Mouse (Mus musculus) ES-Bruce4 (cell line): Measurements from ENCODE around the gene Tmem252. TPM values are rescaled to one million over a fixed set of nuclear protein-coding genes. Genes with fewer than 3 reads are reported as not detected.

Experiments used
- H3K27ac ChIP-seq: 2 replicates; pipeline ENCODE4 v1.5.1; 2012; ENCODE audit warnings: low read length, inconsistent platforms; ENCODE audit not compliant: insufficient read depth
- H3K27me3 ChIP-seq: 2 replicates; pipeline ENCODE4 v1.6.1; 2012; ENCODE audit warnings: mild to moderate bottlenecking, low read length, inconsistent platforms; ENCODE audit not compliant: control insufficient read depth, poor library complexity, insufficient read depth, severe bottlenecking
- H3K36me3 ChIP-seq: 2 replicates; pipeline ENCODE4 v1.6.1; 2012; ENCODE audit warnings: inconsistent platforms, mild to moderate bottlenecking, low read length, moderate library complexity; ENCODE audit not compliant: control insufficient read depth, poor library complexity, insufficient read depth, severe bottlenecking
- H3K4me1 ChIP-seq: one replicate; pipeline ENCODE4 v1.8.1; 2011; ENCODE audit warnings: low read length; ENCODE audit not compliant: control insufficient read depth, insufficient read depth
- H3K4me3 ChIP-seq: 2 replicates; pipeline ENCODE4 v1.5.1; 2011; ENCODE audit warnings: low read depth, mild to moderate bottlenecking, low read length
- H3K9ac ChIP-seq: 2 replicates; pipeline ENCODE4 v1.6.1; 2012; ENCODE audit warnings: low read depth, mild to moderate bottlenecking, inconsistent platforms; ENCODE audit not compliant: poor library complexity, severe bottlenecking
- H3K9me3 ChIP-seq: replicated peaks from 2 replicates; pipeline ENCODE4 v1.6.1; 2012; ENCODE audit warnings: mild to moderate bottlenecking, low read length, inconsistent platforms; ENCODE audit not compliant: control insufficient read depth, poor library complexity, insufficient read depth, severe bottlenecking
- CTCF ChIP-seq: IDR thresholded peaks from one replicate; pipeline ENCODE4 v1.8.1; 2011; ENCODE audit warnings: low read depth, low read length
- EP300 ChIP-seq: IDR thresholded peaks from 2 replicates; pipeline ENCODE4 v1.6.1; 2011; ENCODE audit warnings: low read depth, low read length; ENCODE audit not compliant: insufficient read depth
- POLR2A ChIP-seq: IDR thresholded peaks from one replicate; pipeline ENCODE4 v1.8.1; 2011; ENCODE audit warnings: low read length; ENCODE audit not compliant: insufficient read depth
- polyA plus RNA-seq: library from polyadenylated mRNA; stranded (reverse); fragments of >200 nt; gene quantifications from 2 replicates; pipeline ENCODE4 v1.2.4, GENCODE M21; 2011; ENCODE audit warnings: low read depth; ENCODE audit not compliant: missing spikeins, insufficient read depth, insufficient read length

Gene Tmem252
- polyA plus RNA-seq, 1 experiment: not detected

DNA sequence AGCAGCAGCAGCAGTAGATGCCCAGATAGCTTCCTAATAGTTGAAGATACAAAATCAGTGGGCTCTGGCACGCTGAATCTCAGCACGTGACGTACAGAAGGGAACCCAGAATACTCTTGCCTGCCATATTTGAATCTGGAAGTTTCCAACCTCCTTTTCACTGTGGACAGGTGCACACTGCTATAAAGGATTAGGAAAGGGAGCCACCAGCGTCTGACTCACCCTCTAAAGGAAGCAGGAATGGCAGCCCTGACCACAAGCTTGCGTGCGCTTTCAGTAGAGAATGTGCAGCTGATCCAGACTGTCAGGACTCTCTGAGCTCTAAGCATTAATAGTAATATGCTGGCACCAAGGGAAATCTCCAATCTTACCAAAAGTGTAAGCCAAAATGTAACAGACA, 32.8 kb upstream of the Tmem252 start:
- no peak for TF ChIP-seq EP300
- TF ChIP-seq POLR2A: no peak
- no peak for TF ChIP-seq CTCF
- Histone ChIP-seq H3K27me3 (no peaks in the 10 kb centered on the region; the same call in 1 of the 2 replicates), H3K4me3 (no peak overlapping the region), H3K4me1 (no peaks in the 10 kb centered on the region), H3K9ac (no peak overlapping the region), H3K36me3 (no peaks in the 10 kb centered on the region), H3K27ac (no peak overlapping the region), H3K9me3 (no peaks in the 10 kb centered on the region)

DNA sequence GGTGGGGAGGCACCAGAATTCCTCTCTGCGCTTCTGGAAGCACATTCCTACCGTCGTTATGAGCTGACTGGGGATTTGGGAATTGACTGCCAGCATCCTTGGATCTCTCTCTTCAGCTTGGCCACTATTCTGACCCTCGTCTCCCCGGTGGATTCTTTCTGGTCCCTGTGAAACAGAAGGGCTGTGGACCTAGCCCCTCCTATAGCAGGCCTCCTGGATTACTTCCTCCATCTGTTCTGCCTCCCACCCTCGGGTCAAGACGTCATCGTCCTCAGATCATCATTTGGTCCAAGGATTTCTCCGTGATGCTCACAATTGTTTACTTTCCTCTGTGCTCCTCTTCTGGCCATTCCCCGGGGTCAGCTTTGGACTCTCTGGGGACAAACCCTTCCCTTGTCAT, 28.8 kb upstream of the Tmem252 start:
- Histone ChIP-seq H3K36me3 (no peaks in the 10 kb centered on the region), H3K27ac (no peak overlapping the region), H3K9ac (no peak overlapping the region), H3K4me1 (no peaks in the 10 kb centered on the region), H3K9me3 (no peaks in the 10 kb centered on the region), H3K4me3 (no peak overlapping the region), H3K27me3 (no peaks in the 10 kb centered on the region; the same call in 1 of the 2 replicates)
- TF ChIP-seq CTCF (no peak), POLR2A (no peak), EP300 (no peak)

DNA sequence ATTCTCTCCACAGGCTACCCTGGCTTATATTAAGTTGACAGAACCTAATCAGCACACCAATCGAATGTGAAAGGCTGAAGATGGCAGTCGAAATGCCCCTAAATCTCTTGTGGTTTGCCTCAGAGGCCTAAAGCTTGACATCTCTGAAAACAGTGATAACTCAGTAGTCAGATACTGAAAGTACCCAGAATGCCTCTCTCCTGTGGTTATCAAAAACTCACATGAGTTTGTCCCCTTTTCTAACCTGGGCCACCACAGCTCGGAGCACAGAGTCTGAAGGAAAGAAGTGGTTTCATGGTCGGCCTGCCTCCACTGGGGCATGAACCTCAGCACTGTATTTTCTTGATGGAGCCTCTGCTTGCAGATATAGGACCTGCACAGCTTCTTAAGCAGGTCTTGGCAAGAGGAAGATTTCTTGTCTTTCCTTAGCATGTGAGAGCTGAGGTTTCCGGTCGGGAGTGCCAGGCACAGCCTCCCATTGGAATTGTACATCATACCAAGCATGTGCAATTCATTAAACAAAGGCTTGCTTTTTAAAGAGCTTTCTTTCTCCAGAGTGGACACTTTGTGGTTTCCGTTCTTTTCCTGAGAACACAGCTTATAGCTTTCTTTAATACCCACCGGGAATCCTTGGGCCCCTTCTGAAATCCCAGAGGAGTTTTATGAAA, 27.5 kb upstream of the Tmem252 start:
- Histone ChIP-seq H3K36me3 (no peaks in the 10 kb centered on the region), H3K4me1 (no peaks in the 10 kb centered on the region), H3K4me3 (no peak overlapping the region), H3K9me3 (no peaks in the 10 kb centered on the region), H3K27me3 (no peaks in the 10 kb centered on the region; the same call in 1 of the 2 replicates), H3K9ac (no peak overlapping the region), H3K27ac (no peak overlapping the region)
- TF ChIP-seq CTCF (no peak), POLR2A (no peak), EP300 (no peak)

DNA sequence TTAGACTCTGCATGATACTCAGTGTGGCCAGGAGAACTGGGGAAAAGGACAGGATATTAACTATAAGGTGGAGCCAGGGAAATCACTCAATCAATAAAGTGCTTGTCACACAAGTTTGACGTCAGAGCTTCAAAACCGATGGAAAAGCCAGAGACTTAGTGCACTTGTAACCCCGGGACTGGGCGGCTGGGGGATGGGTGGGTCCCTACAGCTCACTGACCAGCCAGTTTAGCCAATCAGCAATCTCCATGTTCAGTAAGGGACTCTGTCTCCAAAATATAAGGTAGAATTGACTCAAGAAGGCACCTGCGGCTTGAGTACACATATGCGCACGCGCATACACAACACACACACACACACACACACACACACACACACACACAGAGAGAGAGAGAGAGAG, 25.8 kb upstream of the Tmem252 start:
- TF ChIP-seq EP300 (no peak), POLR2A (no peak), CTCF (no peak)
- H3K27ac ChIP-seq: no peak overlapping the region
- H3K4me1 ChIP-seq: no peaks in the 10 kb centered on the region
- no peak overlapping the region for H3K4me3 ChIP-seq
- H3K36me3 ChIP-seq: no peaks in the 10 kb centered on the region
- no peaks in the 10 kb centered on the region for H3K27me3 ChIP-seq
- H3K9ac ChIP-seq: no peak overlapping the region
- H3K9me3 ChIP-seq: no peaks in the 10 kb centered on the region

DNA sequence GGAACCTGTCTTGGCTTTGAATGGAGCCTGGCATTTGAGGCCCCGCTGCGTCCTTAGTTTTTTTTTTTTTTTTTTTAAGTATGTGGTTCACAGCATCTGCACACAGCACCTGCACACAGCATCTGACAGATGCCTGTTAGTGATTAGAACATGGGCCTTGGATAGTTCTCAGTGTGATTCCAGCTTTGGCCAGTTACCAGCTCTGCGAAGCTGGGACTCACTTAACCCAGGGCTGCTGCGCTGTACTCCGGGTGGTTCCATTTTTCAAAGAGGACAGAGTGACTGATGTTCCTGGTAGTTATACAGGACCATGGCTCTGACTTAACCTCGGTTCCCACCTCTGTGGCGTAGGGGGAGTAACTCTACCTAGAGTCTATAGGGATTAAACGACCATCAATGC, 23.4 kb upstream of the Tmem252 start:
- H3K4me3 ChIP-seq: no peak overlapping the region
- H3K9me3 ChIP-seq: no peaks in the 10 kb centered on the region
- no peak overlapping the region for H3K27ac ChIP-seq
- H3K36me3 ChIP-seq: no peaks in the 10 kb centered on the region
- H3K27me3 ChIP-seq: no peaks in the 10 kb centered on the region
- no peaks in the 10 kb centered on the region for H3K4me1 ChIP-seq
- TF ChIP-seq CTCF (no peak), EP300 (no peak), POLR2A (no peak)
- no peak overlapping the region for H3K9ac ChIP-seq

DNA sequence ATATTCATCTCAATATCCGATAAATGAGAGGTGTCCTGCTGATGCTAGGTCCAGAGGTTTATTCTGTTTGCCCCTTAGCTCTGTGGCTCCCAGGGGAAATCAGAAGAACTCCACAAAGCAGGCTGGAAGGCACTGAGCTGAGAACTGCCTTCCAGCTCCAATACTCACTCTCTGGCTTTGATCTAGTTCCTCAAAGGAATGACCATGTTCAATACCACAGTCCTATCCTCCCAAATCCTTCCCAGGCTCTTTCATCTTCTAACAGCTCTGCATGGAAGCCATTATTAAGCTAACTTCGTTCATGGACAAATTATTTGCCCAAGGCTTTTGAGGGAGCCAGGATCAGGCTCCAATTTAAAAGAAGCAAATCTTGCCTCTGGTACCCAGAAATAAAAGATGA, 22.2 kb upstream of the Tmem252 start:
- Histone ChIP-seq H3K4me3 (no peak overlapping the region), H3K9ac (no peak overlapping the region), H3K27me3 (no peaks in the 10 kb centered on the region), H3K36me3 (no peaks in the 10 kb centered on the region), H3K4me1 (no peaks in the 10 kb centered on the region), H3K9me3 (no peaks in the 10 kb centered on the region), H3K27ac (no peak overlapping the region)
- TF ChIP-seq POLR2A: no peak
